Mouse (Mus musculus) kidney, embryonic 14.5 days (tissue): Measurements from ENCODE around the gene Gm28308. TPM values are rescaled to one million over a fixed set of nuclear protein-coding genes. Genes with fewer than 3 reads are reported as not detected.

Source experiments
- ATAC-seq: fragments of 200-750 bp; cut with Nextera tagmentation; 2 replicates; pipeline ENCODE4 v1.8.0; 2017; ENCODE audit warnings: moderate number of reproducible peaks, mild to moderate bottlenecking, moderate TSS enrichment, moderate library complexity; ENCODE audit not compliant: low FRiP score, low TSS enrichment
- H3K27ac ChIP-seq: fragments of 300-500 bp; sonication (generic); 2 replicates; pipeline ENCODE4 v1.5.1; 2014; ENCODE audit warnings: low read depth, mild to moderate bottlenecking, low read length, moderate library complexity, mixed read lengths
- H3K27me3 ChIP-seq: fragments of 300-500 bp; sonication (generic); 2 replicates; pipeline ENCODE4 v1.6.1; 2014; ENCODE audit warnings: mild to moderate bottlenecking, low read length; ENCODE audit not compliant: control insufficient read depth, insufficient read depth
- H3K36me3 ChIP-seq: fragments of 300-500 bp; sonication (generic); 2 replicates; pipeline ENCODE4 v1.6.1; 2014; ENCODE audit warnings: low read length, mixed read lengths; ENCODE audit not compliant: control insufficient read depth, insufficient read depth
- H3K4me1 ChIP-seq: fragments of 300-500 bp; sonication (generic); 2 replicates; pipeline ENCODE4 v1.6.1; 2014; ENCODE audit warnings: low read length, mixed read lengths; ENCODE audit not compliant: control insufficient read depth, insufficient read depth
- H3K4me2 ChIP-seq: fragments of 300-500 bp; sonication (generic); replicated peaks from 2 replicates; pipeline ENCODE4 v1.6.1; 2014; ENCODE audit warnings: low read depth, mild to moderate bottlenecking, low read length
- H3K4me3 ChIP-seq: fragments of 300-500 bp; sonication (generic); 2 replicates; pipeline ENCODE4 v1.5.1; 2014; ENCODE audit warnings: mild to moderate bottlenecking, low read length
- H3K9ac ChIP-seq: fragments of 300-500 bp; sonication (generic); 2 replicates; pipeline ENCODE4 v1.6.1; 2014; ENCODE audit warnings: low read depth, mild to moderate bottlenecking, low read length, moderate library complexity
- H3K9me3 ChIP-seq: fragments of 300-500 bp; sonication (generic); 2 replicates; pipeline ENCODE4 v1.6.1; 2016; ENCODE audit warnings: low read length; ENCODE audit not compliant: control insufficient read depth
- WGBS: fragments of 180-500 bp; shearing (Covaris S2); extraction: QIAGEN DNeasy Blood & Tissue Kit; methylation state at CpG from one replicate; pipeline ENCODE4 v1.1.7; 2014; 5-methylcytosine and 5-hydroxymethylcytosine counted together
- polyA plus RNA-seq: library from polyadenylated mRNA; unstranded; fragments of >200 nt; fragmentation: Nextera tagmentation; extraction: Ambion mirVana; gene quantifications from 2 replicates; pipeline ENCODE4 v1.2.1, GENCODE M21; 2014

Gm28308 gene
- polyA plus RNA-seq, 1 experiment from 2014 or later = not detected

- ATAC-seq = no peak
- WGBS = 11% methylated on average over 17 of the region's 17 CpGs
These were observed 49.6 kb downstream of the Gm28308 start for GRCm38 (mm10) chr6:52163366-52164031.

GRCm38 (mm10) chr6:52162611-52163365 lies 50.4 kb downstream of the Gm28308 start:
- peak overlapping the region; percentile 72; the same call in 1 of the 2 replicates for H3K9ac ChIP-seq
- peaks cover 79% of the 10 kb centered on the region for H3K4me1 ChIP-seq
- peak overlapping the region; percentile 38 for H3K4me3 ChIP-seq
- H3K27me3 ChIP-seq = no peaks in the 10 kb centered on the region; the same call in 1 of the 2 replicates
- no peaks in the 10 kb centered on the region for H3K36me3 ChIP-seq
- H3K4me2 ChIP-seq = peak overlapping the region; percentile 76
- WGBS = 26% methylated on average over 14 of the region's 14 CpGs
- H3K27ac ChIP-seq = peak overlapping the region; percentile 88; the same call in 1 of the 2 replicates
- ATAC-seq = no peak
- H3K9me3 ChIP-seq = no peaks in the 10 kb centered on the region

More at GRCm38 (mm10) chr6:52163366-52164031, 49.6 kb downstream of the Gm28308 start:
- peaks cover 86% of the 10 kb centered on the region for H3K4me1 ChIP-seq
- H3K36me3 ChIP-seq = no peaks in the 10 kb centered on the region
- H3K27ac ChIP-seq = peak overlapping the region; percentile 88
- peak overlapping the region; percentile 76 for H3K4me2 ChIP-seq
- H3K4me3 ChIP-seq = peak overlapping the region; percentile 38
- no peaks in the 10 kb centered on the region for H3K9me3 ChIP-seq
- H3K27me3 ChIP-seq = no peaks in the 10 kb centered on the region; the same call in 1 of the 2 replicates
- H3K9ac ChIP-seq = peak overlapping the region; percentile 72

GRCm38 (mm10) chr6:52162093-52162380 lies 51.1 kb downstream of the Gm28308 start:
- peaks cover 71% of the 10 kb centered on the region for H3K4me1 ChIP-seq
- H3K4me3 ChIP-seq = no peak overlapping the region
- 25% methylated on average over 1 of the region's 1 CpGs for WGBS
- H3K4me2 ChIP-seq = no peak overlapping the region; the same call in 1 of the 2 replicates
- H3K36me3 ChIP-seq = no peaks in the 10 kb centered on the region
- H3K9ac ChIP-seq = no peak overlapping the region
- no peaks in the 10 kb centered on the region for H3K9me3 ChIP-seq
- peaks cover 4% of the 10 kb centered on the region; the same call in 1 of the 2 replicates for H3K27me3 ChIP-seq
- no peak for ATAC-seq
- no peak overlapping the region for H3K27ac ChIP-seq

- no peaks in the 10 kb centered on the region for H3K9me3 ChIP-seq
- H3K9ac ChIP-seq = 0 out of 2 replicates have a peak overlapping the region, but pooled peaks have one; percentile 40
- no peaks in the 10 kb centered on the region for H3K36me3 ChIP-seq
- 7% methylated on average over 8 of the region's 8 CpGs for WGBS
- H3K4me2 ChIP-seq = peak overlapping the region; percentile 82
- peaks cover 8% of the 10 kb centered on the region for H3K27me3 ChIP-seq
- peak overlapping the region; percentile 94 for H3K27ac ChIP-seq
- peaks cover 66% of the 10 kb centered on the region for H3K4me1 ChIP-seq
- no peak for ATAC-seq
- peak overlapping the region; percentile 66; the same call in 1 of the 2 replicates for H3K4me3 ChIP-seq
These were observed 51.6 kb downstream of the Gm28308 start for GRCm38 (mm10) chr6:52161336-52162092.

GRCm38 (mm10) chr6:52160511-52161335 lies 52.4 kb downstream of the Gm28308 start:
- Histone ChIP-seq H3K27me3 (peaks cover 16% of the 10 kb centered on the region), H3K36me3 (no peaks in the 10 kb centered on the region), H3K4me2 (peak overlapping the region; percentile 82), H3K27ac (peak overlapping the region; percentile 94), H3K9me3 (no peaks in the 10 kb centered on the region), H3K9ac (peak overlapping the region; percentile 60), H3K4me3 (peak overlapping the region; percentile 66), H3K4me1 (peaks cover 60% of the 10 kb centered on the region)
- ATAC-seq = peak; percentile 24; the same call in 1 of the 2 replicates
- 2% methylated on average over 30 of the region's 30 CpGs for WGBS

- peaks cover 54% of the 10 kb centered on the region for H3K4me1 ChIP-seq
- peak overlapping the region; percentile 82 for H3K4me2 ChIP-seq
- H3K27ac ChIP-seq = peak overlapping the region; percentile 94
- peak overlapping the region; percentile 66 for H3K4me3 ChIP-seq
- no peaks in the 10 kb centered on the region for H3K36me3 ChIP-seq
- H3K27me3 ChIP-seq = peaks cover 22% of the 10 kb centered on the region
- H3K9me3 ChIP-seq = no peaks in the 10 kb centered on the region
- ATAC-seq = no peak
- 7% methylated on average over 9 of the region's 9 CpGs for WGBS
- H3K9ac ChIP-seq = peak overlapping the region; percentile 60
These were observed 53.2 kb downstream of the Gm28308 start for GRCm38 (mm10) chr6:52159979-52160378.

GRCm38 (mm10) chr6:52159164-52159761 lies 53.9 kb downstream of the Gm28308 start:
- WGBS = 5% methylated on average over 12 of the region's 12 CpGs
- peak overlapping the region; percentile 82 for H3K4me2 ChIP-seq
- peak overlapping the region; percentile 71 for H3K9ac ChIP-seq
- H3K27me3 ChIP-seq = peaks cover 29% of the 10 kb centered on the region
- H3K9me3 ChIP-seq = no peaks in the 10 kb centered on the region
- H3K4me3 ChIP-seq = peak overlapping the region; percentile 66
- H3K27ac ChIP-seq = peak overlapping the region; percentile 83
- ATAC-seq = peak; percentile 13; the same call in 1 of the 2 replicates
- H3K4me1 ChIP-seq = peaks cover 48% of the 10 kb centered on the region
- H3K36me3 ChIP-seq = no peaks in the 10 kb centered on the region
